Mouse (Mus musculus) testis, adult 2 months (tissue): ENCODE data around the gene Otos. TPM values are rescaled to one million over a fixed set of nuclear protein-coding genes. Genes with fewer than 3 reads are reported as not detected.

ENCODE experiments used
- H3K27ac ChIP-seq: fragments of 200-500 bp; 2 replicates; pipeline ENCODE4 v1.5.1; 2012; ENCODE audit warnings: low read depth, low read length; ENCODE audit not compliant: control insufficient read depth, insufficient read depth
- H3K27me3 ChIP-seq: fragments of 200-500 bp; 2 replicates; pipeline ENCODE4 v1.6.1; 2012; ENCODE audit warnings: mild to moderate bottlenecking, low read length, moderate library complexity; ENCODE audit not compliant: control insufficient read depth, insufficient read depth
- H3K36me3 ChIP-seq: fragments of 200-500 bp; 2 replicates; pipeline ENCODE4 v1.6.1; 2012; ENCODE audit warnings: mild to moderate bottlenecking, low read length; ENCODE audit not compliant: control insufficient read depth, insufficient read depth
- H3K4me1 ChIP-seq: fragments of 200-500 bp; 2 replicates; pipeline ENCODE4 v1.6.1; 2012; ENCODE audit warnings: low read length; ENCODE audit not compliant: control insufficient read depth, insufficient read depth
- H3K4me3 ChIP-seq: fragments of 200-500 bp; 2 replicates; pipeline ENCODE4 v1.5.1; 2012; ENCODE audit warnings: low read depth, mild to moderate bottlenecking, low read length, moderate library complexity, mixed read lengths; ENCODE audit not compliant: control insufficient read depth
- CTCF ChIP-seq: fragments of 200-500 bp; IDR thresholded peaks from 2 replicates; pipeline ENCODE4 v1.5.1; 2012; ENCODE audit warnings: low read depth, mild to moderate bottlenecking, inconsistent platforms, low read length, moderate library complexity; ENCODE audit not compliant: control insufficient read depth, insufficient read depth, insufficient replicate concordance
- POLR2A ChIP-seq: fragments of 200-500 bp; IDR thresholded peaks from 2 replicates; pipeline ENCODE4 v1.6.1; 2012; ENCODE audit warnings: low read depth, mild to moderate bottlenecking, inconsistent platforms, low read length, moderate library complexity; ENCODE audit not compliant: control insufficient read depth
- polyA plus RNA-seq: library from polyadenylated mRNA; depleted of rRNA; stranded (reverse); fragments of >200 nt; gene quantifications from 2 replicates; pipeline ENCODE4 v1.2.3, GENCODE M21; 2012; rRNA removed

Gene Otos
- polyA plus RNA-seq, 1 experiment, result not detected

DNA sequence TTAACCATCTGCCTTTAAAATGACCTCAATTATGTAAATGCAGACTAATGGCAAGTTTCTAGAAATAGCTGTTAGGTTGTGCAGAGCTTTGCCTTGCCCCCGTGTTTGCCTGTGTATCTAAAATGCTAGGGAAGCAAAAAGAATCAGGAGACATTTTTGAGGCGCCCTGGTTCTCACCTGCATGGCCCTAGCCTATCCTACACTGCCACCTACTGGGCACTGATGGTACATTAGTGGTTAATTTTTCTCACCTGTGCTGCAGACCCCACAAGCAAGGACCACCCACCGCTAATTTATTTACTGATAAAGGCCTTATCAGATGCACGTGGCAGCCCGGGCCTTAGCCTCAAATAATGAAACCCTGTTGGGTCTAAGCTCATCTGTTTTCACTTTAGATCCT is 37.6 kb downstream of the Otos start:
- Histone ChIP-seq H3K4me3 (no peak overlapping the region), H3K27ac (no peak overlapping the region), H3K36me3 (no peaks in the 10 kb centered on the region), H3K27me3 (no peaks in the 10 kb centered on the region), H3K4me1 (no peaks in the 10 kb centered on the region)
- TF ChIP-seq CTCF, result peak; percentile 69; the same call in 1 of the 2 replicates
- no peak for TF ChIP-seq POLR2A

DNA sequence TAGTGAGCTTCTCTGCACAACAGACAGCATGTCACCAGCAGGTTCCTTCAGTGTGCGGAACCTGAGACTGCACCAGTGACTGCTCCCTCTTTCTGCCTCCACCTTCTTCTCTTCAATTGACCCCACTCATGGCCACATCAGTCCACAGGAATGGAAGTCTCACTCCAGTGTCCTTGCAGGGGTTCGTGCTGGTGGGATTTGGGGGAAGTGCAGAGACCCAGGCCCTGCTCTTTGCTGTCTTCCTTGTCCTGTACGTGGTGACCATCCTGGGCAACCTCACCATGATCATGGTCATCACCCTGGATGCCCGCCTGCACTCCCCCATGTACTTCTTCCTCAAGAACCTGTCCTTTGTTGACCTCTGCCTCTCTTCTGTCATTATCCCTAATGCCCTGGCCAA is 40.9 kb downstream of the Otos start:
- H3K4me1 ChIP-seq, result no peaks in the 10 kb centered on the region
- H3K27ac ChIP-seq, result no peak overlapping the region
- no peaks in the 10 kb centered on the region for H3K27me3 ChIP-seq
- no peaks in the 10 kb centered on the region for H3K36me3 ChIP-seq
- H3K4me3 ChIP-seq, result no peak overlapping the region
- no peak for TF ChIP-seq CTCF
- TF ChIP-seq POLR2A, result no peak

DNA sequence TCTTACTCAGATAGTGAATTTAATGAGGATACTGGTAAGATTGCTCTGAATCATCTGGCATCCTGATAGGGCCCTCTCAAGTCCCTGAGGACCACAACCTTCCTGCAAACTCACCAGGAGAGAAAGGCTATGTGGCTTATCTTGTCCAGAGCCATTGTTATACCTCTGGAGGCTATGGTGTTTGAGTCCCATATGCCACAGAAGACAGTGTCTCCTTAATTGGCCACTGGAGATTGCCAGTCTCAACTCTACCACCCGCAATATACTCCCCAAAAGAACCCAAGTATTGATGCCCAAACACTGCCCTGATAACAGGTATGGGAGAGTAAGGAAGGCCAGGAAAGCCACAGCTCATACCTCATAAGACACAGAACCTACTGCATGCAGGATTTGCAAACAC is 43.2 kb downstream of the Otos start, which contains the start of gene Olfr1410:
Olfr1410 (plus strand) TSS at position 301 of the 400 bp plus-strand sequence.
- no peak within 1 kb of the TSS for H3K27ac ChIP-seq
- H3K27me3 ChIP-seq, result no peaks in the 10 kb centered on the region
- no peak for TF ChIP-seq POLR2A
- TF ChIP-seq CTCF, result no peak
- no peaks in the 10 kb centered on the region for H3K4me1 ChIP-seq
- H3K4me3 ChIP-seq, result no peak within 1 kb of the TSS
- no peaks in the 10 kb centered on the region for H3K36me3 ChIP-seq

DNA sequence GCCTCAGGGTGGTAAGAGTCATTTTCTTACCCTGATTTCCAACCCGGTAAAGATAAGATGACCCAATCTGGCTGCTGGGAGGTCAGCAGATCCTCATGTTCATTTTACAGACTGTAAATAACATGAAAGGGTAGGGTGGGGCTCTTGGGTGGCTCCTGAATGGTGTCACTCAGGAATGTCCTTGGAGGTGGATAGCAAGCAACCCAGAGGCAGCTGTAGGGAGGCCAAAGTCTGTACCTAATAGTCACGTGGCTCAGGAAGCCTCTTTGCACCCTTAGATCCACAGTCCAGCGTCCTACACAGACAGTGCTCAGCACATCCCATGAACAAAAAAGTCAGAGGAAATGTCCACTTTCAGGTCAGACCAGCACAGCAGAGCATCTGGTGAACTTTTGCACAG is 52.6 kb downstream of the Otos start:
- Histone ChIP-seq H3K27ac (no peak overlapping the region), H3K36me3 (no peaks in the 10 kb centered on the region), H3K27me3 (no peaks in the 10 kb centered on the region), H3K4me1 (no peaks in the 10 kb centered on the region), H3K4me3 (no peak overlapping the region)
- TF ChIP-seq POLR2A (no peak), CTCF (no peak)

Other genes starting within 250 kb of the Otos start
- 30.1 and 33.5 TPM in 2 replicates for gene Ndufa10, start 175.0 kb downstream of the Otos start, polyA plus RNA-seq
- not detected in 2 replicates for gene Olfr1416, start 163.7 kb downstream of the Otos start, polyA plus RNA-seq
- not detected in 2 replicates for gene Olfr1415, start 152.7 kb downstream of the Otos start, polyA plus RNA-seq
- gene Olfr1414, start 130.2 kb downstream of the Otos start, polyA plus RNA-seq, result not detected in 2 replicates
- 0.49 and 0.66 TPM in 2 replicates for gene Olfr1413, start 77.5 kb downstream of the Otos start, polyA plus RNA-seq
- gene Olfr1412, start 63.1 kb downstream of the Otos start, polyA plus RNA-seq, result not detected in 2 replicates
- not detected in 2 replicates for gene Olfr1411, start 54.4 kb downstream of the Otos start, polyA plus RNA-seq
- gene Olfr1410, start 43.1 kb downstream of the Otos start, polyA plus RNA-seq, result 0.06 TPM in 2 replicates
- gene Olfr12, start 31.1 kb downstream of the Otos start, polyA plus RNA-seq, result 0.10 and 0.12 TPM in 2 replicates
- gene Cops9, start 6.9 kb downstream of the Otos start, polyA plus RNA-seq, result 246 and 258 TPM in 2 replicates
- 1.9 and 2.8 TPM in 2 replicates for gene Gpc1, start 182.8 kb upstream of the Otos start, polyA plus RNA-seq